Mouse (Mus musculus) spleen, embryonic (tissue): ENCODE measurements around the gene Kcnk13.

Source experiments
- CTCF ChIA-PET: fragments of 350-600 bp; sonication (Branson Sonifier 250); formaldehyde crosslinking; loops from one replicate; lab custom pipeline; 2022; lab: Charles Lee

Gene Kcnk13

DNA sequence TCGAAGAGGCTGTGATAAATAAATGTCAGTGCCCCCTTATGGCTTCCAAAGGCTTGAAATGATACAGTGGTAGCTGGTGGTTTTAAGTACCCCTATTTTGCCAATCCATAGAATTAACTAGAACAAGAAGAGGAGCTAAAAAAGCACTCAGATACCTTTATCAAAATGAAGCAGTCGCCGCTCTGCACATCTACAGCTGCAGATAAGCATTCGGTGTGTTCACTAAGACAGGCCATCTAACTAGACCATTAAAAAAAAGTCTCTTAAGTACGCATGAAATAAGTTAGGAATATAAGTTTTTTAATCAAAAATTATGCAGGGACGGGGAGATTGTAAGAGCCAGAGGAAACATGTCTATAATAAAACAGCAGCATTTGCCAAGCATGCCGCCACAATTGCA is 3.6 kb upstream of the Kcnk13 start:
- CTCF ChIA-PET, result interaction anchor here (0.7 kb wide), 1 partner anchor 82 kb away, joined by 5 read pairs; no protein-coding TSS in a partner anchor

DNA sequence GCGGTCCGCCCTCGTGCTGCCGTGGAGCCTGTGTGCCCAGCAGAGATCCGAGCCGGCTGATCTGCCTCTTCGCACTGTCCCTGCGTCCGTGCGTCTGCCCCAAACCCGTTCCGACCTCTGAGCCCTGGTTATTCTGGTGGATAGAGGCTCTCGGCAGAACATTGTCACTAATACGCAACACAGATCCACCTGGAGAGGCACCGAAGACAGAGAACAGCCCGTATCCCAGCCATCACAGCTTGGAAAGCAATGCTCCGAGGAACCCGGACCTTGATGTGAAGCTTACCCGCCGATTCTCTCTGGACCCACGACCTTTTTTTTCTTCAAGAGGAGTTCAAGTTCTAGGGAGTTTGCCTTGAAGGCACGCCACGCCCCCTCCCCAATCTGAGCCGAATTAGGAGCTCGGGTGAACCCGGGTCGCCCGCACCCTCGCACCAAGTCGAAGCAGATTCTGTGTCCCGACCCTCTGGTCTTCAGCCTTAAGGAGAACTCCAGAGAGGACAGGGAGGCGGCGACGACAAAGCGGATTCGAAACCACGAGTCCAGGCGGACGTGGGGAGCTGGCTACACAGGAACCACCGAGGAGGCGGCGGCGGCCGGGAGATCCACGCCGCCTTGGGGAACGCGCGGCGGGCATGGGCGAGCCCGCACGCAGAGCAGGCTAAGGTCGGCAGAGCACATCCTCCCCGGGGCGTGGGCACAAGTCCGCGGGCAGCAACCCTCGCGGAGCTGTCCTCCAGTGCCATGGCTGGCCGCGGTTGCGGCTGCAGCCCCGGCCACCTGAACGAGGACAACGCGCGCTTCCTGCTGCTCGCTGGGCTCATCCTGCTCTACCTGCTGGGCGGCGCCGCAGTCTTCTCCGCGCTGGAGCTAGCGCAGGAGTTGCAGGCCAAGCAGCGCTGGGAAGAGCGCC is 1.2 kb downstream of the Kcnk13 start:
- CTCF ChIA-PET, result interaction anchor here (0.5 to 1.0 kb wide), 3 partner anchors 21 to 60 kb away, joined by 3 read pairs; no protein-coding TSS in a partner anchor

DNA sequence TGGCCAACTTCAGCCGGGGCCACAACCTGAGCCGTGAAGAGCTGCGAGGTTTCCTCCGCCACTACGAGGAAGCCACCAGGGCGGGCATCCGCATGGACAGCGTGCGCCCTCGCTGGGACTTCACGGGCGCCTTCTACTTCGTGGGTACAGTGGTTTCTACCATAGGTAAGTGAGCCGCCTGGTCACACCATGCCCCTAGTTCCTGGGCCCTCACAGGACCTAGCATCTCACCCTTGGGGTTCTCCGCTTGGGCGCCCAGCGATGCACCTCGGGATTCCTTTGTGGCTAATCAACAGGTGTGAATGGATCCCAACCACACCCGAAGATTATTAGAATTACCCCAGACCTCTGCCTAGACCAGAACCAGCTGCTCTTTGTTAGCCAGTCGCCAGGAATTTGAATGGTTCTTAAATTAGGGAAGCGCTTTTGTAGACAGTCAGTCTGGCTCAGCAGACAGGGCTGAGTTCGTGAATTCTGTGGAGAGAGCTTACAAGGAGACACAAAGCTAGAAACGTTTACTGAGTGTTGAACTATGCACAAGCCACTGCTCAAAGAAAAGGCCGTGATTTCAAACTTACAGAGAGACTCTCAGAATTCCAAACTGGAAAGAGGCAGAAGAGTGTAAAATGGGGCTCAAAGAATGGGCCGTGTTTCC is 1.9 kb downstream of the Kcnk13 start:
- CTCF ChIA-PET, result interaction anchor here (0.5 to 0.7 kb wide), 2 partner anchors 61 to 311 kb away, joined by 3 read pairs; no protein-coding TSS in a partner anchor

DNA sequence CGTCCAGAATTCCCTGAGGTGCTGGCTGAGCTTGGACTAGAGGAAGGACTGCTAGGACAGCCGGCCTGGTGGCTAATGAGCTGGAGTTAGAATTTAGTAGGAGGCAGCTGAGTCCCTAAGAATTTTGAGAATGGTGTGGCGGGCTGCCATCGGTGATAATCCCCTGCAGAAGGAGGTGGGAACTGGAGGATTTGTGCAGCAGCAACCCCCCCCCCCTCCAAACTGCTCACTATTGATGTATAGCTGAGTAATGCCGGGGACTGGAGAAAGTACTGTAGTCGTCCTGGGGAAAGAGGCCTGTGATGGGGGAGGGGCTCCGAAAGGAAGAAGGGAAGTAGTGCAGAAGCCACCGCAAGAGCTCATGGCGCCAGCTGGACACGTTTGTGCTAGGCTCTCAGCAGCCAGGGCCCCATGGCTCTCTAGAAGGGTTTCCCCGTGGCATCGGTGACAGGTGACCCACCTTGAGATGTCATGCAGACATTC is 2.6 kb downstream of the Kcnk13 start:
- CTCF ChIA-PET, result interaction anchor here (0.5 kb wide), 1 partner anchor 312 kb away, joined by 3 read pairs; no protein-coding TSS in a partner anchor

DNA sequence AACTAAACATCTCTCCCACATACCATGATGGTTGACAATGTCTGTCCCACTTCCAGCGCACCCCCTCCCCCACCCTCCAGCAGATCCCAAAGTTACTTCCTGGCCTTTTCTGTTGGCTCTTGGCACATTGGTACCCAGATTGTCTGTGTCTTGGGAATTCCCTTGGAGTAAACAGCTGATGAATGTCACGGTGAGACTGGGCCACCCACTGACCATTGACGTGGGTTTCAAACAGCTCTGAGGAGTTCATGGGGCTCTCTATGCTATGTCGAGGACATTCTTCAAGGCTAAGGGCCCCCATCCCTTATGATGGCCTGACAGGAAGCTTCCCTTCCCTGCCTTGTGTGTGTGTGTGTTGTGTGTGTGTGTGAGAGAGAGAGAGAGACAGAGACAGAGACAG is 5.6 kb downstream of the Kcnk13 start:
- CTCF ChIA-PET, result interaction anchor here (0.6 to 0.7 kb wide), 2 partner anchors 69 to 817 kb away, joined by 5 to 8 read pairs; no protein-coding TSS in a partner anchor

DNA sequence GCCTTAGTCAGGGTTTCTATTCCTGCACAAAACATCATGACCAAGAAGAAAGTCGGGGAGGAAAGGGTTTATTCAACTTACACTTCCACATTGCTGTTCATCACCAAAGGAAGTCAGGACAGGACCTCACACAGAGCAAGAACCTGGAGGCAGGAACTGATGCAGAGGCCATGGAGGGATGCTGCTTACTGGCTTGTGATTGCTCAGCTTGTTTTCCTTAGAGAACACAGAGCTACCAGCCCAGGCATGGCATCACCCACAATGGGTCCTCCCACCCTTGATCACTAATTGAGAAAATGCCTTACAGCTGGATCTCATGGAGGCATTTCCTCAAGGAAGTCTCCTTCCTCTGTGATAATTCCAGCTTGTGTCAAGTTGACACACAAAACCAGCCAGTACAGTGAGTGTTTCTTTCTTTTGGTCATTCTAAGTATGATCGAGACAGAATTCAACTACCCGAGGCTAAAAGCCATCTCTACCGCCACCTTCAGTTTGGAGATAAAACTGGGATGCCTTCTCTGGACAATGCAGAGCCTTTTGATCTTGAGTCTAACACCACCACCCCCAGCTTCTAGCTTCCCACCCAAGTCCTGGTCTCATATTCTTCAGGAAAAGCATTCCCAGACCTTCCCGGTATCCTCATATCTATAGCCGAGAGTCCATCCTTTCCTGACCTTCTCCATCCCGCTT is 7.1 kb downstream of the Kcnk13 start:
- CTCF ChIA-PET, result interaction anchor here (1.5 kb wide), 1 partner anchor 9 kb away, joined by 3 read pairs; no protein-coding TSS in a partner anchor

DNA sequence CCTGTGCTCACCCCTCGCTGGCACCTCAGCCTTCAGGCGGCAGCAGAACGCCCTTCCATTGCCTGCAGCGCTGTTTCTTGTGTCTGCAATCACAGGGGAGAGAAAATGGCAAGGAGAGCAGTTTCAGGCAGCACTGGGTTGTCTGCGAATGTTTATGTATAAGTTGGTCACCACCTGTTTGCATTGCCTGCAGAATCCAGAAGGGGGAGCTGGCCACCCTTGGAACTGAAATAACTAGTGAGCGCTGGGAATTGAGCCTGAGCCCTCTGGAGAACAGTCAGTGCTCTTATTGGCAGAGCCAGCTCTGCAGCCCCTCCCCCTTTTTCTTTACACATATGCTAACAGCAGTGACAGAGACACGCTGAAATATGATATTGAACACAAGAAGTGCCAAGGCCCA is 8.5 kb downstream of the Kcnk13 start:
- CTCF ChIA-PET, result interaction anchor here (1.0 kb wide), 1 partner anchor 133 kb away, joined by 3 read pairs; no protein-coding TSS in a partner anchor

DNA sequence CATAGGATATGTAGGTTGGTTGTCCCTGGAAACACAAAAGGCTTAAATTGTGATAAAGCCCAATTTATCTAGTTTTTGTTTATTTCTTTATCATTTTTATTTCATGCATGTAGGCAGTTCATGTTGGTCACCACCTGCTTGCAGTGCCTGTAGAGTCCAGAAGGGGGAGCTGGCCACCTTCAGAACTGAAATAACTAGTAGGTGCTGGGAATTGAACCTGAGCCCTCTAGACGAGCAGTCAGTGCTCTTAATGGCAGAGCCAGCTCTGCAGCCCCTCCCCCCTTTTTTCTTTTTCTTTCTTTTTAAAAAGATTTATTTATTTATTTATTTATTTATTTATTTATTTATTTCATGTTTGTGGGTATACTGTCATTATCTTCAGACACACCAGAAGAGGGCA is 9.4 kb downstream of the Kcnk13 start:
- CTCF ChIA-PET, result interaction anchor here (0.8 to 1.0 kb wide), 2 partner anchors 54 to 132 kb away, joined by 3 to 4 read pairs; no protein-coding TSS in a partner anchor

DNA sequence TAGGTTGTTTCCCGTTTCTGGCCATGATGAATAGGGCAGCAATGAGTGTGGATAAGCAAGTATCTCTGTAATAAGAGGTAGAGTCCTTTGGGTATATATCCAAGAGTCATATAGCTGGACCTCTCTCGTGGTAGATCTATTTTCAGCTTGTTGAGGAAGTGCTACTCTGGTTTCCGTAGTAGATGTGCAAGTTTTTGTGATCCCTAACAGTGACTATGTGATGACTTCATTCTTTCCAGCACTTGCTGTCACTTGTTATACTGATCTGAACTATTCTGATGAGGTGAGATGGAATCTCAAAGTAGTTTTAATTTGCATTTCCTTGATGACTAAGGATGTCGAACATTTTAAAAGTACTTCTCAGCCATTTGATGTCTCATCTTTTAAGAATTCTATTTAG is 15.2 kb downstream of the Kcnk13 start:
- CTCF ChIA-PET, result no interaction called here

DNA sequence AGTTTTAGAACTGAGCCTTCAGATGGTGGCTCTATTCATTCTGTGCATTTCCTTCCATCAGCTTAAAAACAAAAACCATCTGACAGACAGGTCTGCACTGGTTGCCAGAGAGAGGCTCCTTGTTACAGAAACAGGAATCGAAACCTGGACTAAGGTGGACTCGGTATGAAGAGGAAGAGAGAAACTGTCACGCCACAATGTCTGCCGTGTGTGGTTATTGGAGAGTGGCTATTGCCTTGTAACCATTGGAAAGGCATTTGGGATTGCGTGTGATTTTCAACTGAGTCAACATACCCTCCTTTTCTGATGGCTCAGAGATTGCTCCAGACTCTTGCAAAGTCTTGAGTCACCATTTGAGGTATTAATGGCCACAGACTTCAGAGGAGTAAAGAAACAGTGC is 22.5 kb downstream of the Kcnk13 start:
- CTCF ChIA-PET, result interaction anchor here (0.6 to 0.7 kb wide), 2 partner anchors 100 to 120 kb away, joined by 3 to 12 read pairs; no protein-coding TSS in a partner anchor

DNA sequence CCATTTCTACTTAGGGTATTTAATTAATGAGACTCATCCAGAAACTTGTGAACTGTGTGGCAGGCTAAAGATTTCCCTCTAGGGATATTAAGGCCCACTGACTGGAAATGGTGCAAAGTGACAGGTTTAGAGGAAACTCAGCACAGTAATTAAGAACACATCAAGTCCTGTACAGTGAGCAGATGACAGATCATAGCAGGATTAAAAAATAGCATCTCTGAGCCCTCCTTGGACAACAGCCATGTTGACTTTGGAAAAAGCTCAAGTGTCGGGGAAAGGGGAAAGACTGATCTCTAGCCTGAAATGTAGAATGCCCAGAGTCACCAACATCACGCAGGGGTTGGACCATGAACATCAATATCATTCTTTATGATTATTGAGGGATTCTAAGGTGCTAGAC is 23.8 kb downstream of the Kcnk13 start:
- CTCF ChIA-PET, result no interaction called here

DNA sequence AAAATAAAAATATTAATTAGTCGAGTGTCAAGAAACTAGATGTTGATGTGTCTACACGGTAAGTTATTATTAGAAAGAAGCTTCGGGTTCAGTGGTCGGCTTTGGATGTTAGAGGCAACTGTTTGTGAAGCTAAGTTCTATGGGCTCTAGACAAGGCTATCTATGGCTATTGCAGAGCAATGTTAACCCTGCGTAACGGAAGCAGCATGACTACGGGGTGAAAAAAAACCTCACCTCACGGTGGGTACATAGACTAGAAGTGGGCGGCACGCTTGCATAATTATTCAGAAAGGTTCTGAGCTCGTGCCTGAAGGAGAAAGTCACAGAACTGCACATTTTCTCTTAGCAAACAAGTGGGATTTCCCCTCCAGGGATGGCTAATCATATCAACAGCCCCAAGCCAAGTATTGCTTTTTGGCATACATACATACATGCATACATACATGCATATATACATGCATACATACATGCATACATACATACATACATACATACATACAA is 28.1 kb downstream of the Kcnk13 start:
- CTCF ChIA-PET, result no interaction called here

DNA sequence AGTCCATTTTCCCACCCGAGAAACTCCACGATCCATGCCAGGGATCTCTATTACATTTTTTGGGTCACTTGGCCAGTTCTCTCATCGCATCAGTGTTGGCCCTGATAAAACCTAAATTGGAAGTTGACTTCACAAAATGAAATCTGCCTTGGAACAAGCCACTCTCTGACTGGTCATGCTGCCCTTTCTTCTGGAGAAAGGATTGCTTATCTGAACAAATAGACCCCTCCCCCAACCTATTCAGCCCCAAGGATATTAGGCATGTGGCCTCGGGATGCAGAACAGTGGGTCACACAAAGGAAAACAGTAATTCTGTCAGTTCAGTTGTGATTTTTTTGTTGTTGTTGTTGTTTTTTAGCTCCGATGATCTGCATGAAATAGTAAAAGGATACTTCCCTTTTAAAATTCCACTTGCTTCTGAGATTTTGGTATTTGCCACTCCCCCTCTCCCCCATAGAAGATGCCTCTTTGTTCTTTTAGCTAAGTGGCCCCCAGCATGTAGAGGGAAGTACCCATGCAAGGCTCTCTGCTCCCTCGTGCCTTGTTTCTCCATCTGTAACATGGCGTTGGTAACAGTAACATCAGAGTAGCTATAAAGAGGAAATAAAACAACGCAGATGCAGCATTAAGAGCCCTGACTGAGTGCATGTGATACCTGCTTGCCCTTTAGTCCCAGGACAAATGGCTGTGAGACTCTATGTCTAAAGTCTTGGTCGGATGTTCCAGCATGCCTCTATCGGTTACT is 29.0 kb downstream of the Kcnk13 start:
- CTCF ChIA-PET, result no interaction called here

DNA sequence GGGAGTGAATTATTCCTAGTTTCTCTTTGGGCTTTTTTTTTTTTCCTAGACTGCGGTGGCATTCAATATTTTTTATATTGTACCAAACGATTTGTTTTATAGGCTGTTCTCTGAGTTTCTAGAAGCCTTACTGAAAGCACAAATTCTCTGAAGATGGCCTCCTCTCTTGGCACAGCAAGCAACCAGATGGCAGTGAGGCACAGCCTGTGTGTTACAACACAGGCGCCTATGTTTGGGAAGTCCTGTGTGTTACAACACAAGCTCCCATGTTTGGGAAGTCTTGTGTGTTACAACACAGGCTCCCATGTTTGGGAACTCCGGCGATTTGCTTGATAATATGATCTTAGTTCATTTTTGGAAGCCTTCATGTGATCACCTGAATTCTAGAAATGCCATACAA is 31.7 kb downstream of the Kcnk13 start:
- CTCF ChIA-PET, result no interaction called here

DNA sequence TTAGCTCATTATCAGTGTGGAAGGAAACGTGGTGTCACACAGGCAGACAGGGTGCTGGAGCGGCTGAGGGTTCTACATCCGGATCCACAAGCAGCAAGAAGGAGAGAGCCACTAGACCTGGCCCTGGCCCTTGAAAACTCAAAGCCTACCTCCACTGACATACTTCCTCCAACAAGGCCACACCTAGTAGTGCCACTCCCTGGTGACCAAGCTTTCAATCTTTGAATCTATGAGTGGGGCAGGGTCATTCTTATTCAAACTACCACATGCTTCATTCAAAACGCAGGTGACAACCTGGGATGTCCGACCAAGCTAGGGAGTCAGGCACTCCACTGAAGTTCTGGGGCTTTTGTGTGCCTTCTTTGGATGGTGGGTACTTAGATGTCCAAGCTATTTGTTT is 35.4 kb downstream of the Kcnk13 start:
- CTCF ChIA-PET, result no interaction called here

DNA sequence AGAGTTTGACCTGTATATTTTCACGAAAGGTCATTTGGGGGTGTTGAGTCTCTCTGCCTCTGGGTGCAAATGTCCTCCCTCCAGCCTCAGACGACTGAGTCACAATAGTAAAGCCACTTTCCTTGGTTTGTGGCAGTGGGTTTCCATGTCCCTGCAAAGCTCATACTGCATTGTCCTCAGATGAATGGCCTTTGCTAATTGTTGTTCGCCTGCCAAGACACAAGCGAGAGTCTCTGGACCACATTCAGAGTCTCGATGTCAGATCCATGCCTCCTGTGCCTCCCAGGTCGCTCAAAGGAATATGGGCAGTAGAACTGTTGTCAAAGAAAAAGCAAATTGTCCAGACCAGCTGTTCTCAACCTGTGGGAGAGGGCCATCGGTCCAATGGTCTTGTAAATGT is 36.1 kb downstream of the Kcnk13 start:
- CTCF ChIA-PET, result no interaction called here

DNA sequence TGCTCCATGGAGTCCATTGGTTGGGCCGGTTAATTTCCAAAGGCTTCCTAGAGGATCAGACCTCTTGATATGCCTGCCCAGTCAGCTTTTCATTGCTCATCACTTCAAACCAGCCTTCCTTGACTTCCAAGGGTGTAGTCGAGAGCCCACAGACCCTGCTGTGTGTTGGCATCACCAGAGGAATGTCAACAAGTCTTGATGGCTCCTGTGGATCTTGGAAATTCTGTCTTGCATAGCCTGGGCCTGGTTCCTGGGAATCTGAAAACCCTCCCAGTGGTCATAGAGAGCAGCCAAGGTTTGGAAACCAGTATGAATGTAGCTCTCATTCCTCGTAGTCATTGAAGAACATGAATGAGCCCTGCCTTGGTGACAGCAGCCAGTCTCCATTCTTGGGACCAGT is 36.9 kb downstream of the Kcnk13 start:
- CTCF ChIA-PET, result no interaction called here

DNA sequence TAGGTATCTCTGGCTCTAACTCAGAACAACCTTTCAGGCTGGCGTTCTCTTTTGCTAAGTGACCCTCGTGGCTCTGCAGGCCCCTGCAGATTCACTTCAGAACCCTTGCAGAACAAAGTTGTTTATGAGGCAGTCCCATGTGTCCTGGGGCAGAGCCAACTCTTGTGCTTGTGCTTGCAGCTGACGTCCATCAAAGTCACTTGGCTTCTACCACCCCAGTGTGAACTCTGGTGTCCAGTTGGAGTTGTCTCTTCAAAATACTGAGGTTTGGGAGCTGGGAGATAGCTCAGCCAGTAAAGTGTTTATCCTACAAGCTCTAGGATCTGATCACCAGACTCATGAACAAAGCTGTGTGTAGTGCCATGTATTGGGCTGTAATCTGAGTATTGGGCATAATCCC is 37.6 kb downstream of the Kcnk13 start:
- CTCF ChIA-PET, result no interaction called here

DNA sequence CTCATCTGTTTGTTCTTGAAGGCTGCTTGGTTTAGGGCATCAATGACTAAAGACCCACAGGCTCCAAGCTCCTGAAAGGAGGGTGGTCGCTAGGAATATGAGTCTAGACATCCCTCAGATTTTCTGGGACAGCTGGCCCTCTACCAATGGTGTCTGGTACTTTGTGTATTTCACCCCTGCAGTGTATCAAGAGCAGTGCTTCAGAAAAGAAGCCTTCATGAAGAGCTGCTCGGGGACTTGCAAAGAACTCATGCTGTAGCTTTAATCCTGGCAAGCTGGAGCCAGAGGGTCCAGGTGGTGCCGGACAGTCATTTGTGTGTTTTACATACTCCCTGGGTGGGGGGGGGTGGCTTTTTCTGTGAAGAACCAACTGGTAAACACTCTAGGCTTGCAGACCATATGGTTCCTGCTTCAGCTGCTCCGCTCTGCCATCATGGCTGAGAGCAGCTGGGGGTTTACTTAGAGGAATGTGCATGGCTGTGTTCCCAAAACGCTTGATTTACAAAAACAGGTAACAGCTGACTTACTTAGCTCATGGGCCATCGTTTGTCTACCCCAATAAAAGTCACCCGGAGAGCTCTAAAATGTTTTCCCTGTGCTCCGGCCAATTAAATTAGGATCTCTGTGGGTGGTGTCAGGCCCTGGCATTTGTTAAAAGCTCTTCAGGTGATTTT is 38.8 kb downstream of the Kcnk13 start:
- CTCF ChIA-PET, result no interaction called here

DNA sequence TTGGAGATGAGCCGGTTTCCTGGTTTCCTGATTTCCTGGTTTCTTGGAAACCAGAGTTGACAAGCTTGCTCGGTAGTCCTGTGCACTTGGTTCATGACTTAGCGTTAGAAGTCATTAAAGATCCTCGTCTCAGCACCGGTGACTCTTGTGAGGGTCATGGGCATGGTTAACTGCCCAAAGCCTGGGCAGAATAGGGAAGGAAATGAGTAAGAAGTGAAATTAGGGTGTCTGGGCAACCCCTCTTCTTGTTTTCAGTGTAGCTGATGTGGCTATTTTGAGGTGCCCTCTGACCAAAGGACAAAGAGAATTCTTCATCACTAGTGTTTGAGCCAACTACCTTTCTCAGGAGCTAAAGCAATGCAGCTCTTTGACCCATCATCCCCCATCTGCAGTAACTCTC is 41.0 kb downstream of the Kcnk13 start:
- CTCF ChIA-PET, result no interaction called here
